Mouse (Mus musculus) adrenal gland, postnatal 36 days (tissue): ENCODE results near the gene Asic2. TPM values are rescaled to one million over a fixed set of nuclear protein-coding genes. Genes with fewer than 3 reads are reported as not detected.
A peak's percentile ranks its signal among the peaks of the same experiment; 100 is the strongest.

Experiments
- DNase-seq, 2 experiments: peaks; one replicate each; pipeline ENCODE4 v3.0.0; 2021; ENCODE audit warnings: mixed read lengths in 1 of 2
- long read RNA-seq, 2 experiments: library from polyadenylated mRNA; stranded (forward); transcript quantifications; one replicate each; pipeline ENCODE4 v2.0.0; 2021; ENCODE audit warnings: borderline sequencing depth in 2 of 2
- total RNA-seq, 2 experiments: library from RNA; stranded (reverse); gene quantifications; 2 replicates each; pipeline ENCODE4 v1.2.3; 2021

The Asic2 gene
- total RNA-seq: 1 to 10 TPM; 1.7 TPM
- long read RNA-seq, experiment 1, partial matches to known transcripts: 1 of 3 reads
- long read RNA-seq, experiment 1, other reads (novel, unspliced or antisense): 2 of 3 reads
- long read RNA-seq, experiment 2, partial matches to known transcripts: 0 of 1 reads
- long read RNA-seq, experiment 2, other reads (novel, unspliced or antisense): 1 of 1 reads

DNA sequence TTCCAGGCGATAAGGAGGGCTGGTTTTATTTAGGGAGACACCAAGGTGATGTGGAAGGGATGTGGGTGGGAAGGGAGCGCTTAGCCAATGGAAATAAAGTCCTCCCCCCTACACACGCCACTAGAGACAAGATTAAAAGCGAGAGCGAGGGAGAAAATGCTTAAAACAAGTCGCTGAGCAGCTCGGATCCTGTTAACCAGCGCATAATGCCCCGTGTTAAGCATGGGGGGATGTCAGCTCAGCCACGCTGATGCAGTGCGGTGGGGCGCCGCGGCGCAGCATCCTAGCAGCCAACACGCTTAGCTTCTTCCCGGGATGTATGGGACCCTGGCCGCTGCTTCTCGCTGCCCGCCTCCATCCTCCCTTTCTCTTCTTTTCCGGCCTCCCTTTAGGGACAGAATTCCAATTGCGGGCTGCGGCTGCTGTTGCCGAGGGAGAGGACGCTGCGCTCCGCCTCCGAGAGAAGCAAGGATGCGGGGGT, at the start of gene Asic2:
Gene Asic2, minus strand, starts transcription at position 57 of the 481 bp plus-strand sequence.
- DNase-seq: no peak

DNA sequence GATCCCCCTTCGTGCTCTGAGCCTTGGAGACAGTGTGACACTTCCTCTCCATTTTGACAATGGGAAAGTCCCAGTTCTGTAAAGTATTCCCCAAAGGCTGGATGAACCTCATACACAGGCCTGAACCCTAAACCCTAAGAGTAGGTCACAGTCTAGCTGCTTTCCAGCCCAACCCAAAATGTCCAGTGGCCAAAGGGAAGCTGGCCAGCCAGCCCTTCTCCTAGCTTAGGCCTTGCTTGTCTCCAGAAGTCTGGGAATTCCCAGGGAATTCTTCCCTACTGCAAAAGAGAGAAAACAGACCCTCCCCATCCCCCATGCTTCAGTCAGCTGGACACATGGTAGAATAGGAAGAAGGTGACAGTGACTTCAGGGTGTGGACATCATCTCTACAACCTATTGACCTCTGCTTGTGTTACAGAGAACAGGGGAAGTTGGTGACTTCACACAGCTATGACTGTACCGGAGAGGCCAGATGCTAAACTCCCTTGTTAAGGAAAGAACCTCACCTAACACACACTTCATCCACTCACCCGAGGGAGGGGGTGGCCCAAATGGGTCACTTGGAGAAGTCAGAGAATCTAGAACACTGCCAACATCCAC, 48.0 kb upstream of the Asic2 start:
- DNase-seq: no peak

GRCm38 (mm10) chr11:82015066-82015465, 46.8 kb upstream of the Asic2 start:
- no peak for DNase-seq

DNA sequence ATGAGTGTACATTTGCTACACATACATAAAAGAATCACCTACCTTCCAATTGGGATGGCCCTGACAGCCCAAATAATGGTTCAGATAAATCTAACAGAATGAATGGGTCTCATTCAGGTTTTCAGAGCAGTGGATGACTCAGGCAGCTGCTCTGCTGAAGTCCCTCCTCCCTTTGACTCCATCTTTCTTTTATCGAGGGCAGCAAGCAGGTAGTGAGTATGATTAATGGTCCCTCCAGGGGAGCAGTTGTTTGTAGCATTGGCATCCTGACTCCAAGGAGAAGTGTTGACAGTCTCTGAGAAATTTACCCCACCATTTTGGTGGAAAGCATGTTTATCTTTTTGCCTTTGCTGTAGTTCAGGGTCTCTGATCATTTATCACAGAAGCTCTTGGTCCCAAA, 45.5 kb upstream of the Asic2 start:
- no peak for DNase-seq

DNA sequence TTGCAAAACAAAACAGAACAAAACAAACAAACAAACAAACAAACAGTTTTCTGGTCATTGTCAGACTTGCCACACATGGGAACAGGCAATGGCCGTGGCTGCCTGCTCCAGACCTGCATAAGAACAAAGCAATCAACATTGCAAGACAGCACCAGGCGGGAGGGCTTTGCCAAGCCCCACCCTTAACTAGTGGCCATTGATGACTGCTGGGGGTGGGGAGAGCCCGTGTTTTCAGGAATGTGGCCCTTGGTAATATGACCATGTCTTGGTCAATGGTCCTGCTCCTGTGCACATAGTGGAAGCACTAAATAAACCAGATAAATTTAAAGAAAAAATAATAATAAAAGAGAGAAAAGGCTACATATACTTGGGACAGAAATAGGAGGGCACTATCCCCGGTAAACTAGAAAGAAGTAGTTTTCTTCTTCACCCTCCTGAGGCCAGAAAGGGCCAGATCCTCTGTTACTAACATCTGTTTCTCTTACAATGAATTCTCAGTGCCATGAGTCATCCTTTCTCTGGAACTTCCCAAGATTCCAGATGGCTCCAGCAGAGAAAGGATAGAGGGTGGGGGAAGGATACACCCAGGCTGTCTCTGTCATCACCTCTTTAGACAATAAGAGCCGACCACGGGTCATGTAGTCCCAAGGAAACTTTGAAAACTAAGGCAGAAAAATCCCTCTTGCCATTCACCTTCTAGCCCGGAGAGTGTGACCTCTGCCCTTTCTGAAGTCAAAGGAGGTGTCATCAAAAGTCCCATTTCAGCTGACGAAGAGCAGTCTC, 43.3 kb upstream of the Asic2 start:
- DNase-seq: no peak

- no peak for DNase-seq
Observed at GRCm38 (mm10) chr11:82010115-82010514, 41.9 kb upstream of the Asic2 start.

GRCm38 (mm10) chr11:82006796-82007423, 38.7 kb upstream of the Asic2 start:
- peak; percentile 54 to 65 for DNase-seq

DNA sequence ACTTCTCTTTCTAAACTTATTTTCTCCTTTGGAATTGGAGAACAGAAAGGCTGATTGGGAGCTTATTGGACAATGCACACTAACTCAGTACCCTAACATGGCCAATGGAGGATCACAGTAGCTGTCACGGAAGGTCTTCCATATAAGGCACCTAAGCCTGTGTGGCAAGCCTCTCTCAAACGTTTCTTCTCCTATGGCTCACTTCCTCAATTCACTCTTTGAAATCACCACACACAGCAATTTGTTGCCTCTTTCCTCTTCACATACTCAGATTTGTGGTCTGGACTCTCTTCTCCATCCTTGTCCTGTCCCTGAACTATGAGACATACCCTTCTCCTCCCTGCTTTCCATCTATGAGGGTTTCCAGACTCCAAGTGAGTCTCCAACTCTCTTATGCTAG, 36.6 kb upstream of the Asic2 start:
- no peak for DNase-seq

DNA sequence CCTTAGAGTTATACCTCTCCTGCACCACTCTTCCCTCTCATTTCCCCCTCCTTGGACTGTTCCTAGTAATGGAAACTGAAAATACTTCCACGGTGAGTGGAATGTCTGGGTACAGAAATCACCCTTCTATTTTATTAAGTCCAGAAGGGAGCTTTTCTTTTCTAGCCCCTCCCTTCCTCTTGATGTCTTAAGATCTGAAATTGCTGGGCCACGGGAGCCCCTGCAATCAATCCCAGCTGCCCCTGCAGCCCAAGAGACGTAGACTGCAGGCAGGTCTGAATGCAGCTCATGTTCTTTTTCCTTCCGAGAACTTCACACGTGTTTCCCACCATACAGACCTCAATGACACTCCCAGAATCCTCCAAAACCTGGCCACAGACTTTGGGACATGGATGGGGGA, 32.3 kb upstream of the Asic2 start:
- DNase-seq: no peak

GRCm38 (mm10) chr11:81999469-81999868, 31.2 kb upstream of the Asic2 start:
- DNase-seq: no peak

DNA sequence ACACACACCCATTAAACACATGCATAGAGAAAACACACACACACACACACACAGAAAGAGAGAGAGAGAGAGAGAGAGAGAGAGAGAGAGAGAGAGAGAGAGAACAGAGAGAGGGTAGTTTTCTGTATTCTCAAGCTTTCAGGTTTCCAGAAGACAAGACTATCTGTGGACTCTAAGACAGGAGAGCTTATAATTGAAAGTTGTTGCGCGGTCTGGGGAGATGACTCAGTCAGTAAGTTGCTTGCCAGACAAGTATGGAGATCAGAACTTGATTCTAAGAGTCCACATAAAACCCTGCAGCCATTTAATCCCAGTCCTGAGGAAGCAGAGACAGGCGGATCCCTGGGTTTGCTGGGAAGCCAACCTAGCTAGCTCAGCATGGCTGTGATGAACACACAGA, 30.4 kb upstream of the Asic2 start:
- DNase-seq: no peak

GRCm38 (mm10) chr11:81997085-81997484, 28.8 kb upstream of the Asic2 start:
- peak; percentile 18 to 24 for DNase-seq

DNA sequence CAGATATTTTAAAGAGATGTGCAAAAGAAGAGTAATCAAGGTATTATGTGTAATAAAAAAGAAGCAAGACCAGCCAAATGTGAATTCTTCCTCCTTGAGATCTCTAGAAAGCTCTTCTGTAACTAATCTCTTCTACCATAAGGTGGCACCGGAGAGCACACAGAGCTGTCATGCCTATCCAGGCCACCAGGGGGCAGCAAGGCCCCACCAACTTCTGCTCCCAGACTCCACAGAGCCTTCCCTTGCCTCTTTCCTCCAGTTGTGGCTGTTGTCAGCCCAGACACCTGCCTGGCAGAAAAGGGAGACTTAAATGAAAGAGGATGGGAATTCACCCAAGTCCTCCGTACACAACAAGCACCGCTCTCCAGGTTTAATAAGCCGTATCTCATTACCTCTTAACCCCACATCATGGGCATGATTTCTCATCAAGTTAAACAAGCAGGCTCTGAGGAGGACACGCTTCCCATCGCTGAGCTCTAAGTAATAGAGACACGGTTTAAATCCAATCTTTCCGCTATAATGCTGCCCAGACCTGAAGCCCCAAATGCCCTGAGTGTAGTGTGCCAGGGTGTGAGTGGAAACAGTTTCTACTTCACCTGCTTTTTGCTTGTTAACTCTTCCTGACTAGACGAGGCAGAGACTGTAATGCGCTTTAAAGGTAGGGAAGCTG, 28.1 kb upstream of the Asic2 start:
- DNase-seq: peak; percentile 75 to 77

- DNase-seq: peak; percentile 75 to 80
Observed at GRCm38 (mm10) chr11:81983146-81983545, 14.9 kb upstream of the Asic2 start.

- DNase-seq: no peak
Observed at GRCm38 (mm10) chr11:81982191-81982590, 13.9 kb upstream of the Asic2 start.

DNA sequence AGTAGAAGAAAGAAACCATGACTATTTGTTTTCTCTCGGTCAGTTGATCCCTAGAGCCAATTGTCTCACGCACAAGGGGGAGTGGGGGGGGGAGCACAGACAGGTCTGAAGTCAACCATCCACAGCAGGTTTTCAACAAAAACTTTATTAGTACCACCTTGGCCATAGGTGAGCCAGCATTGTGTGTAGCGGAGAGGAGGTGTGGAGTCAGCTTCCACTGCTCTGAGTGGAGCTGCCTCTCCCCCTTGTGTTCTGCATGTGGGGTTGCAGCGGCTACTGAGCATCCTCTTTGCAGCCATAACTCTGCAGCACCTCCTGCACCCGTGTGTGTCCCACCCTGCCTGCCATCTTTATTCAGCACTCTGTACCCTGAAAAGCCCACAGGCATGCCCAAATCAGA, 6.3 kb upstream of the Asic2 start:
- DNase-seq: peak in 1 of 2 experiments; percentile 44

- no peak for DNase-seq
Observed at GRCm38 (mm10) chr11:81973699-81974098, 5.4 kb upstream of the Asic2 start.

- peak in 1 of 2 experiments; percentile 22 for DNase-seq
Observed at GRCm38 (mm10) chr11:81972044-81972443, 3.8 kb upstream of the Asic2 start.

GRCm38 (mm10) chr11:81966626-81967289, 1.5 kb downstream of the Asic2 start:
- DNase-seq: peak; percentile 59 to 75

GRCm38 (mm10) chr11:81965653-81966625, 2.3 kb downstream of the Asic2 start:
- no peak for DNase-seq
